Comparison of ENCODE assay signal across 27 mouse cellular contexts in genomic region chr4:125682007-125682406, GRCm38 (mm10).
DNase-seq lines count a peak whose midpoint lies in the region; ATAC-seq lines count a peak whose summit lies in the region.
"Had no signal": no experiment of that assay in that cellular context is flagged by ENCODE, and none has a peak within 500 bp of the region (broad histone marks: within the 10 kb centered on the region; RNA-seq: fewer than 3 reads in every experiment).

No protein-coding gene starts in this region.

- H3K4me1 ChIP-seq in forebrain, embryonic 13.5 days: peaks cover 8% of the 10 kb centered on the region; the same call in 1 of the 2 replicates
- peaks cover 15% of the 10 kb centered on the region for H3K4me1 ChIP-seq in forebrain, embryonic 10.5 days
- no peaks in the 10 kb centered on the region for H3K4me1 ChIP-seq in liver, embryonic 12.5 days
- H3K4me1 ChIP-seq: embryonic facial prominence, embryonic 15.5 days had no signal

- WGBS in forebrain, embryonic 13.5 days: 68% methylated on average over 13 of the region's 13 CpGs
- 89% methylated on average over 13 of the region's 13 CpGs for WGBS in forebrain, embryonic 10.5 days
- WGBS in liver, embryonic 12.5 days (ENCODE audit: insufficient replicate concordance): 83% methylated on average over 13 of the region's 13 CpGs

- DNase-seq in forebrain, embryonic 10.5 days (ENCODE audit: extremely low spot score, low spot score): no peak
- peak; percentile 31 to 43 for DNase-seq in left cerebral cortex, postnatal 14 days (ENCODE audit: low spot score in 2 of 2)
- no peak for DNase-seq in left cerebral cortex, adult 8-10 months (ENCODE audit: low spot score in 2 of 2)
- peak; percentile 29 to 38 for DNase-seq in right cerebral cortex, adult 2 months (ENCODE audit: low spot score in 2 of 2)
- DNase-seq in right cerebral cortex, postnatal 4 days: no peak
- DNase-seq in telencephalon, adult 2 months (ENCODE audit: low read depth, low spot score): peak; percentile 50
- DNase-seq: adrenal gland, postnatal 14 days; cerebellum, adult 18-20 months; cerebellum, postnatal 14 days; gastrocnemius, postnatal 10 days; heart, postnatal 10 days; kidney, adult 11 months; kidney, postnatal 14 days; liver, postnatal 0 days; lung, postnatal 36 days; thymus, postnatal 14 days had no signal

- intact Hi-C loops in left cerebral cortex, postnatal 14 days (cut with DNase I): no loop called here

- H3K9ac ChIP-seq in forebrain, embryonic 13.5 days: no peak overlapping the region
- no peak overlapping the region for H3K9ac ChIP-seq in liver, embryonic 12.5 days
- H3K9ac ChIP-seq: embryonic facial prominence, embryonic 15.5 days; heart, embryonic 13.5 days; hindbrain, embryonic 14.5 days; limb, embryonic 13.5 days; liver, postnatal 0 days; neural tube, embryonic 13.5 days had no signal

- H3K4me2 ChIP-seq in forebrain, embryonic 13.5 days: no peak overlapping the region
- no peak overlapping the region for H3K4me2 ChIP-seq in liver, embryonic 12.5 days
- H3K4me2 ChIP-seq: embryonic facial prominence, embryonic 15.5 days; heart, embryonic 13.5 days; hindbrain, embryonic 14.5 days; limb, embryonic 13.5 days; liver, embryonic 11.5 days; midbrain, embryonic 11.5 days; neural tube, embryonic 13.5 days had no signal

- peaks cover 9% of the 10 kb centered on the region; the same call in 1 of the 2 replicates for H3K36me3 ChIP-seq in forebrain, embryonic 13.5 days (ENCODE audit: poor library complexity, severe bottlenecking)
- H3K36me3 ChIP-seq in forebrain, embryonic 10.5 days (replicated peaks): no peaks in the 10 kb centered on the region
- H3K36me3 ChIP-seq in liver, embryonic 12.5 days: no peaks in the 10 kb centered on the region
- H3K36me3 ChIP-seq: embryonic facial prominence, embryonic 10.5 days; embryonic facial prominence, embryonic 15.5 days; heart, embryonic 13.5 days; limb, embryonic 13.5 days had no signal

- no peaks in the 10 kb centered on the region for H3K27me3 ChIP-seq in forebrain, embryonic 13.5 days
- peaks cover 7% of the 10 kb centered on the region; the same call in 1 of the 2 replicates for H3K27me3 ChIP-seq in forebrain, embryonic 10.5 days (ENCODE audit: poor library complexity, severe bottlenecking)
- H3K27me3 ChIP-seq in liver, embryonic 12.5 days (replicated peaks): 0 out of 2 replicates have a peak, but pooled peaks cover under 1% of the 10 kb centered on the region
- H3K27me3 ChIP-seq: embryonic facial prominence, embryonic 15.5 days; heart, embryonic 13.5 days; neural tube, embryonic 13.5 days had no signal

- no peak overlapping the region for H3K4me3 ChIP-seq in forebrain, embryonic 13.5 days
- H3K4me3 ChIP-seq in forebrain, embryonic 10.5 days: no peak overlapping the region
- no peak overlapping the region for H3K4me3 ChIP-seq in liver, embryonic 12.5 days
- H3K4me3 ChIP-seq: embryonic facial prominence, embryonic 10.5 days; embryonic facial prominence, embryonic 15.5 days; heart, embryonic 13.5 days; limb, embryonic 13.5 days; neural tube, embryonic 13.5 days had no signal

- ATAC-seq in forebrain, embryonic 13.5 days: no peak
- no peak for ATAC-seq in liver, embryonic 12.5 days
- ATAC-seq: liver, postnatal 0 days; Patski had no signal

- H3K27ac ChIP-seq in forebrain, embryonic 13.5 days: peak overlapping the region; percentile 60
- no peak overlapping the region for H3K27ac ChIP-seq in forebrain, embryonic 10.5 days
- H3K27ac ChIP-seq in liver, embryonic 12.5 days: no peak overlapping the region
- H3K27ac ChIP-seq: embryonic facial prominence, embryonic 10.5 days; embryonic facial prominence, embryonic 15.5 days; heart, embryonic 13.5 days; limb, embryonic 13.5 days; neural tube, embryonic 13.5 days had no signal

- H3K9me3 ChIP-seq in forebrain, embryonic 13.5 days (replicated peaks): no peaks in the 10 kb centered on the region
- no peaks in the 10 kb centered on the region for H3K9me3 ChIP-seq in forebrain, embryonic 10.5 days
- H3K9me3 ChIP-seq in liver, embryonic 12.5 days (replicated peaks): no peaks in the 10 kb centered on the region
- H3K9me3 ChIP-seq: embryonic facial prominence, embryonic 10.5 days; embryonic facial prominence, embryonic 15.5 days; heart, embryonic 13.5 days; limb, embryonic 13.5 days; neural tube, embryonic 13.5 days had no signal

Comparison
In these comparisons a context has a peak if more than half of its experiments do, and no peak if none do; other contexts are left out.
1. DNase-seq: peak in left cerebral cortex, postnatal 14 days (2 of 2), right cerebral cortex, adult 2 months (2 of 2) and telencephalon, adult 2 months (single experiment); none in forebrain, embryonic 10.5 days (single experiment), left cerebral cortex, adult 8-10 months (0 of 2) and right cerebral cortex, postnatal 4 days (single experiment).